Mouse (Mus musculus): Measurements from ENCODE around the gene Zdhhc24.

- TF ChIP-seq CTCF (IDR thresholded peaks at IDR 0.05; ENCODE audit: low read depth, low read length) (no peak), POLR2A (IDR thresholded peaks at IDR 0.05; ENCODE audit: insufficient read depth, low read length) (no peak)
Measured at GRCm38 (mm10) chr19:4896780-4897520, 18.5 kb downstream of the Zdhhc24 start.

Measured in ES-Bruce4 (cell line).